Mouse (Mus musculus): Measurements from ENCODE around the gene Dennd2d. TPM values are rescaled to one million over a fixed set of nuclear protein-coding genes. Genes with fewer than 3 reads are reported as not detected.
A peak's percentile ranks its signal among the peaks of the same experiment; 100 is the strongest.

Dennd2d gene
- polyA plus RNA-seq, 1 experiment from 2014 or later, result 24.0 TPM

GRCm38 (mm10) chr3:106533277-106533676 lies 51.1 kb downstream of the Dennd2d start:
- Histone ChIP-seq H3K9ac (ENCODE audit: low read depth, low read length) (no peak overlapping the region), H3K4me2 (replicated peaks; ENCODE audit: low read depth) (no peak overlapping the region), H3K36me3 (ENCODE audit: control insufficient read depth, insufficient read depth) (peaks cover 5% of the 10 kb centered on the region; the same call in 1 of the 2 replicates), H3K27ac (ENCODE audit: low read depth, low read length) (no peak overlapping the region), H3K4me1 (replicated peaks; ENCODE audit: control insufficient read depth, insufficient read depth, low read length) (no peaks in the 10 kb centered on the region), H3K4me3 (ENCODE audit: low read depth, low read length) (no peak overlapping the region), H3K27me3 (replicated peaks; ENCODE audit: control insufficient read depth, insufficient read depth, low read length) (no peaks in the 10 kb centered on the region), H3K9me3 (ENCODE audit: control insufficient read depth) (no peaks in the 10 kb centered on the region)
- ATAC-seq, result no peak
- WGBS, result 88% methylated on average over 2 of the region's 2 CpGs
- TF ChIP-seq CTCF (IDR thresholded peaks at IDR 0.05; ENCODE audit: low read depth), result no peak

- H3K4me3 ChIP-seq (ENCODE audit: low read depth, low read length), result no peak overlapping the region
- 60% methylated on average over 8 of the region's 8 CpGs for WGBS
Observed at GRCm38 (mm10) chr3:106544721-106545316, 62.6 kb downstream of the Dennd2d start.

GRCm38 (mm10) chr3:106547171-106547923 lies 65.1 kb downstream of the Dennd2d start, which contains the start of the genes Dram2 and Cept1:
Gene Dram2, plus strand, starts transcription at chr3:106547798.
Gene Cept1, minus strand, starts transcription at chr3:106547802.
- Histone ChIP-seq H3K4me2 (replicated peaks; ENCODE audit: low read depth) (peak within 1 kb of the TSS; percentile 72), H3K9me3 (ENCODE audit: control insufficient read depth) (no peaks in the 10 kb centered on the region), H3K27me3 (replicated peaks; ENCODE audit: control insufficient read depth, insufficient read depth, low read length) (no peaks in the 10 kb centered on the region), H3K36me3 (ENCODE audit: control insufficient read depth, insufficient read depth) (peaks cover 6% of the 10 kb centered on the region), H3K4me3 (ENCODE audit: low read depth, low read length) (peak within 1 kb of the TSS; percentile 86), H3K9ac (ENCODE audit: low read depth, low read length) (peak within 1 kb of the TSS; percentile 93), H3K27ac (ENCODE audit: low read depth, low read length) (peak within 1 kb of the TSS; percentile 98), H3K4me1 (replicated peaks; ENCODE audit: control insufficient read depth, insufficient read depth, low read length) (peaks cover 7% of the 10 kb centered on the region; the same call in 1 of the 2 replicates)
- peak; percentile 96 for ATAC-seq
- no peak; the same call in 1 of the 2 replicates for TF ChIP-seq CTCF (IDR thresholded peaks at IDR 0.05; ENCODE audit: low read depth)
- WGBS, result under 1% methylated on average over 62 of the region's 63 CpGs

More at GRCm38 (mm10) chr3:106544721-106545316, 62.6 kb downstream of the Dennd2d start:
- Histone ChIP-seq H3K9me3 (ENCODE audit: control insufficient read depth) (no peaks in the 10 kb centered on the region), H3K4me1 (replicated peaks; ENCODE audit: control insufficient read depth, insufficient read depth, low read length) (peaks cover 7% of the 10 kb centered on the region; the same call in 1 of the 2 replicates), H3K36me3 (ENCODE audit: control insufficient read depth, insufficient read depth) (no peaks in the 10 kb centered on the region), H3K9ac (ENCODE audit: low read depth, low read length) (no peak overlapping the region), H3K27ac (ENCODE audit: low read depth, low read length) (no peak overlapping the region), H3K4me2 (replicated peaks; ENCODE audit: low read depth) (peak overlapping the region; percentile 72), H3K27me3 (replicated peaks; ENCODE audit: control insufficient read depth, insufficient read depth, low read length) (no peaks in the 10 kb centered on the region)
- no peak for ATAC-seq
- TF ChIP-seq CTCF (IDR thresholded peaks at IDR 0.05; ENCODE audit: low read depth), result no peak

GRCm38 (mm10) chr3:106547924-106548539 lies 65.8 kb downstream of the Dennd2d start:
- TF ChIP-seq CTCF (IDR thresholded peaks at IDR 0.05; ENCODE audit: low read depth), result no peak
- Histone ChIP-seq H3K9ac (ENCODE audit: low read depth, low read length) (peak overlapping the region; percentile 93), H3K9me3 (ENCODE audit: control insufficient read depth) (no peaks in the 10 kb centered on the region), H3K4me1 (replicated peaks; ENCODE audit: control insufficient read depth, insufficient read depth, low read length) (peaks cover 7% of the 10 kb centered on the region; the same call in 1 of the 2 replicates), H3K27ac (ENCODE audit: low read depth, low read length) (peak overlapping the region; percentile 98), H3K27me3 (replicated peaks; ENCODE audit: control insufficient read depth, insufficient read depth, low read length) (no peaks in the 10 kb centered on the region), H3K4me2 (replicated peaks; ENCODE audit: low read depth) (peak overlapping the region; percentile 72), H3K4me3 (ENCODE audit: low read depth, low read length) (peak overlapping the region; percentile 86), H3K36me3 (ENCODE audit: control insufficient read depth, insufficient read depth) (peaks cover 8% of the 10 kb centered on the region)
- under 1% methylated on average over 27 of the region's 27 CpGs for WGBS
- peak; percentile 42 for ATAC-seq

GRCm38 (mm10) chr3:106548971-106549370 lies 66.8 kb downstream of the Dennd2d start:
- Histone ChIP-seq H3K9ac (ENCODE audit: low read depth, low read length) (no peak overlapping the region), H3K4me1 (replicated peaks; ENCODE audit: control insufficient read depth, insufficient read depth, low read length) (peaks cover 7% of the 10 kb centered on the region; the same call in 1 of the 2 replicates), H3K27ac (ENCODE audit: low read depth, low read length) (no peak overlapping the region), H3K4me3 (ENCODE audit: low read depth, low read length) (peak overlapping the region; percentile 86; the same call in 1 of the 2 replicates), H3K36me3 (ENCODE audit: control insufficient read depth, insufficient read depth) (peaks cover 15% of the 10 kb centered on the region), H3K9me3 (ENCODE audit: control insufficient read depth) (no peaks in the 10 kb centered on the region), H3K4me2 (replicated peaks; ENCODE audit: low read depth) (peak overlapping the region; percentile 72), H3K27me3 (replicated peaks; ENCODE audit: control insufficient read depth, insufficient read depth, low read length) (no peaks in the 10 kb centered on the region)
- WGBS, result 6% methylated on average over 3 of the region's 3 CpGs
- ATAC-seq, result no peak
- no peak for TF ChIP-seq CTCF (IDR thresholded peaks at IDR 0.05; ENCODE audit: low read depth)

Other genes starting within 250 kb of the Dennd2d start
- gene Chil6, start 76.2 kb upstream of the Dennd2d start, polyA plus RNA-seq (2015; fragmentation: Nextera tagmentation; extraction: Ambion mirVana), result 1.4 and 1.5 TPM in 2 replicates
- 122 and 131 TPM in 2 replicates for gene Dram2, start 65.4 kb downstream of the Dennd2d start, polyA plus RNA-seq (2015; fragmentation: Nextera tagmentation; extraction: Ambion mirVana)
- gene Cept1, start 65.4 kb downstream of the Dennd2d start, polyA plus RNA-seq (2015; fragmentation: Nextera tagmentation; extraction: Ambion mirVana), result 67.9 and 71.3 TPM in 2 replicates
- gene Lrif1, start 202.6 kb downstream of the Dennd2d start, polyA plus RNA-seq (2015; fragmentation: Nextera tagmentation; extraction: Ambion mirVana), result 12.1 and 13.8 TPM in 2 replicates